Mouse (Mus musculus) left cerebral cortex, adult 2 months (tissue): ENCODE measurements around the gene Gm8005. TPM values are rescaled to one million over a fixed set of nuclear protein-coding genes. Genes with fewer than 3 reads are reported as not detected.
"Not testable (repeated sequence)": the region's sequence is repeated elsewhere in the genome, so short reads cannot be mapped to it uniquely, and the experiment has no call there.

Experiments
- DNase-seq, 2 experiments: peaks; one replicate each; pipeline ENCODE4 v3.0.0; 2021 to 2022; ENCODE audit warnings: low spot score in 2 of 2, mixed read lengths in 1 of 2; ENCODE audit errors: extremely low spot score in 1 of 2
- H3K27ac ChIP-seq: fragments of 200-600 bp; 2 replicates; pipeline ENCODE4 v1.8.1; 2022
- H3K4me3 ChIP-seq: fragments of 200-600 bp; 2 replicates; pipeline ENCODE4 v1.8.1; 2022
- intact Hi-C: fragments of 180-260 bp; cut with DNase I; formaldehyde crosslinking; loops from one replicate; pipeline ENCODE4 v1.15.1; 2025
- long read RNA-seq, 2 experiments: library from polyadenylated mRNA; stranded (forward); transcript quantifications; one replicate each; pipeline ENCODE4 v2.0.0; 2021; ENCODE audit warnings: borderline mapping rate in 2 of 2
- total RNA-seq, 2 experiments: library from RNA; stranded (reverse); gene quantifications; 2 replicates each; pipeline ENCODE4 v1.2.3; 2021

Gm8005 gene
- total RNA-seq, result not detected
- long read RNA-seq, experiment 1, result 0 reads
- long read RNA-seq, experiment 2, result 0 reads

DNA sequence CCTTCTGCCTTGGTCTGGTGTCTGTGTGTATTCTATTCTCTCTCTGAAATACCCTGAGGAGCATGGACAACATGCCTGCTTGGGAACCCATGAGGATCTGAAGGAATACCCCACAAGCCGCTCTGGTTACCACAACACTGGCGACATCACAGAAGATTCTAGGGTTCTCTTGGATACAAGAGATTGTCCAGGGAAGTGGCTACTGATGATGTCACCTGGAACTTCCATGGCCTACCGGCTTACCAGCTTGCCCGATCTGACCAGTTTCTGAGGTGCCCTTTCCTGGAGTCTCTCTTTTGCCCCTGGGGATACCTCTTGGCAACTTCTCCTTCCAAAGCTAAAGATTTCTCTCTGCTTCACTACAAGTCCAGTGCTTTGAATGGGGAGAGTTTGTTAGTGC, at the start of gene Gm8005:
TSS of gene Gm8005 (minus strand) at position 101 of the 400 bp plus-strand sequence.
- intact Hi-C loops, H3K4me3 ChIP-seq, H3K27ac ChIP-seq, DNase-seq: not testable (repeated sequence)

DNA sequence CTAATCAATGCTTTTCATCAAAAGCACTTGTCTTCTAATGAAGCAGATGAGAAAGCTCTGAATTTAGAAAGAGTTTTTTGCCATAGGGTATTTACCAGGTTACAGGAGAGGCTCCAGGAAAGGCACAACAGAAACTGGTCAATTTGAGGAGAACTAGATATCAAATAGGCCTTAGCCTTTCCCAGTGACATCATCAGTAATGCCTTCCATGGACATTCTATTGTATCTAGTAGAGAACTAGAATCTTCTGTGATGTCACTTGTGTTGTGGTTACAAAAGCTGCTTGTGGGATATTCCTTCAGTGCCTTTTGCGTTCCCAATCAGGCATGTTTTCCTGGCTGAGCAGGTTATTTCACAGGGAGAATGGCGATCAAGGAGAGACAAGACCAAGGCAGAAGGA, 24.1 kb upstream of the Gm8005 start, which contains the start of gene Gm8011:
TSS of gene Gm8011 (plus strand) at position 301 of the 400 bp plus-strand sequence.
- DNase-seq, H3K4me3 ChIP-seq, H3K27ac ChIP-seq, intact Hi-C loops: not testable (repeated sequence)

Other genes with a start within 250 kb of the Gm8005 start
- gene Gm3573, start 248.9 kb downstream of the Gm8005 start, total RNA-seq, result 1 to 10 TPM; 2.0 to 3.1 TPM
- not detected for gene Gm17026, start 179.6 kb downstream of the Gm8005 start, total RNA-seq
- not detected for gene Gm9611, start 142.3 kb downstream of the Gm8005 start, total RNA-seq
- gene Gm7995, start 129.5 kb downstream of the Gm8005 start, total RNA-seq, result not detected
- not detected for gene Gm8011, start 24.2 kb upstream of the Gm8005 start, total RNA-seq
- gene Gm8020, start 62.7 kb upstream of the Gm8005 start, total RNA-seq, result not detected
- gene Gm8024, start 84.6 kb upstream of the Gm8005 start, total RNA-seq, result not detected
- gene Gm17124, start 160.2 kb upstream of the Gm8005 start, total RNA-seq, result not detected
- gene Gm3633, start 202.2 kb upstream of the Gm8005 start, total RNA-seq, result not detected
- not detected for gene Gm10378, start 216.3 kb upstream of the Gm8005 start, total RNA-seq